Mouse (Mus musculus): ENCODE data around the gene Pik3r5.

The Pik3r5 gene

GRCm38 (mm10) chr11:68485206-68485942 lies 53.5 kb downstream of the Pik3r5 start:
- no peak for DNase-seq (ENCODE audit: low spot score)

GRCm38 (mm10) chr11:68486093-68486492 lies 54.2 kb downstream of the Pik3r5 start:
- DNase-seq (ENCODE audit: low spot score), result no peak

- no peak for DNase-seq (ENCODE audit: low spot score)
These were observed 55.8 kb downstream of the Pik3r5 start for GRCm38 (mm10) chr11:68487720-68488119.

- no peak for DNase-seq (ENCODE audit: low spot score)
These were observed 56.4 kb downstream of the Pik3r5 start for GRCm38 (mm10) chr11:68488256-68488824.

- DNase-seq (ENCODE audit: low spot score), result no peak
These were observed 57.3 kb downstream of the Pik3r5 start for GRCm38 (mm10) chr11:68489236-68489635.

GRCm38 (mm10) chr11:68492592-68492991 lies 60.7 kb downstream of the Pik3r5 start:
- DNase-seq (ENCODE audit: low spot score), result no peak

GRCm38 (mm10) chr11:68493760-68494159 lies 61.8 kb downstream of the Pik3r5 start:
- DNase-seq (ENCODE audit: low spot score), result no peak

GRCm38 (mm10) chr11:68497081-68497480 lies 65.2 kb downstream of the Pik3r5 start:
- no peak for DNase-seq (ENCODE audit: low spot score)

GRCm38 (mm10) chr11:68498517-68498916 lies 66.6 kb downstream of the Pik3r5 start:
- DNase-seq (ENCODE audit: low spot score), result no peak

- no peak for DNase-seq (ENCODE audit: low spot score)
These were observed 67.2 kb downstream of the Pik3r5 start for GRCm38 (mm10) chr11:68498999-68499699.

- DNase-seq (ENCODE audit: low spot score), result no peak
These were observed 69.0 kb downstream of the Pik3r5 start for GRCm38 (mm10) chr11:68500949-68501350.

- DNase-seq (ENCODE audit: low spot score), result no peak
These were observed 70.5 kb downstream of the Pik3r5 start for GRCm38 (mm10) chr11:68502408-68502807.

- no peak for DNase-seq (ENCODE audit: low spot score)
These were observed 71.1 kb downstream of the Pik3r5 start, which contains the start of gene Pik3r6 for GRCm38 (mm10) chr11:68502902-68503629. Pik3r6 (plus strand) TSS chr11:68503019.

- no peak for DNase-seq (ENCODE audit: low spot score)
These were observed 73.0 kb downstream of the Pik3r5 start for GRCm38 (mm10) chr11:68504913-68505312.

- DNase-seq (ENCODE audit: low spot score), result no peak
These were observed 75.3 kb downstream of the Pik3r5 start for GRCm38 (mm10) chr11:68507246-68507645.

GRCm38 (mm10) chr11:68508619-68509018 lies 76.7 kb downstream of the Pik3r5 start:
- DNase-seq (ENCODE audit: low spot score), result no peak

GRCm38 (mm10) chr11:68509194-68509593 lies 77.3 kb downstream of the Pik3r5 start:
- no peak for DNase-seq (ENCODE audit: low spot score)

- DNase-seq (ENCODE audit: low spot score), result no peak
These were observed 82.0 kb downstream of the Pik3r5 start for GRCm38 (mm10) chr11:68513969-68514368.

GRCm38 (mm10) chr11:68519362-68519761 lies 87.4 kb downstream of the Pik3r5 start:
- DNase-seq (ENCODE audit: low spot score), result no peak

- no peak for DNase-seq (ENCODE audit: low spot score)
These were observed 87.9 kb downstream of the Pik3r5 start for GRCm38 (mm10) chr11:68519815-68520214.

GRCm38 (mm10) chr11:68520439-68520838 lies 88.5 kb downstream of the Pik3r5 start:
- DNase-seq (ENCODE audit: low spot score), result no peak

GRCm38 (mm10) chr11:68521352-68521751 lies 89.4 kb downstream of the Pik3r5 start:
- DNase-seq (ENCODE audit: low spot score), result no peak

Data from urinary bladder, postnatal 14 days (tissue).